Mouse (Mus musculus) monocyte, adult 2 months (primary cell): ENCODE measurements around the gene Smtnl1.
A peak's percentile ranks its signal among the peaks of the same experiment; 100 is the strongest.

Experiments used
- DNase-seq, 2 experiments: peaks; one replicate each; pipeline ENCODE4 v3.0.0; 2022; ENCODE audit warnings: low spot score in 2 of 2, low read depth in 1 of 2

Smtnl1 gene

DNA sequence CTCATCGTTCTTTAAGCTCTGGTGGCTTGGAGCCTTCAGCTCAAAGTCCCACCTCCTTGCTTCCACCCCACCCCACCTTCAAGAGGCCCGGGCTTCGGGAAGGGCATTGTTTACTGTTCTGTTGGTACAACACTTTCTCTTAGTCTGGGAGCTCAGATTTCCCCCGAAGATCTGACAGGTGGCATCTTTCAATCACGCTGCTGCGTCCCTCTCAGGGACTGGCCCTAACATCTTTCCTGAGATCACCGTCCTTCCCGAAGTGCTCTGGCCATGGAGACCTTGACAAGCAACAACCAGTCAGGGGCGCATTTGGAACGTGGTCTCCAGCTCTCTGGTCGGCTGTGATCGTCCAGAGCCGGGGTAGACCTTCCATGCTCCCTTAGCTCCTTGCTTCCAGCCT lies at the start of gene Smtnl1:
Smtnl1 (minus strand) TSS at position 101 of the 400 bp plus-strand sequence.
- no peak for DNase-seq

- no peak for DNase-seq
Observed at GRCm38 (mm10) chr2:84870623-84871160, 48.2 kb upstream of the Smtnl1 start.

DNA sequence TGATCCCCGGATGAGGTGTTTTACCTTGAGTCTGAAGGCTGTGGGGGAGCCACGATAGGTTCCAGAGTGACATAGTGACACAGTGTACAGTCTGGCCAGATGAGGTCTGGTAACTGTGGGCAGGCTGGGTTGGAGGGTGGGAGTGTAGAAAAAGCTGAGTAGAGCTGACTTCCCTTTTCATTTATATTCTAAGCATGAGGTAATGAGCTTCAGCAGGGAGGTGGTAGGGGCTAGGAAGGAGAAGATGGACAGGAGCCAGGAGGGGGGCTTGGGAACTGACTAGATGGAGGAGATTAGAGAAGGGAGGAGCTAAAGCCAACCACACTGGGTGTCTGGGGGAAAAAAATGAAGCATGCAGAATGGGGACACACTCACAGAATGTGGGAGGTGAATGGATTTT lies 46.5 kb upstream of the Smtnl1 start:
- DNase-seq: no peak

DNA sequence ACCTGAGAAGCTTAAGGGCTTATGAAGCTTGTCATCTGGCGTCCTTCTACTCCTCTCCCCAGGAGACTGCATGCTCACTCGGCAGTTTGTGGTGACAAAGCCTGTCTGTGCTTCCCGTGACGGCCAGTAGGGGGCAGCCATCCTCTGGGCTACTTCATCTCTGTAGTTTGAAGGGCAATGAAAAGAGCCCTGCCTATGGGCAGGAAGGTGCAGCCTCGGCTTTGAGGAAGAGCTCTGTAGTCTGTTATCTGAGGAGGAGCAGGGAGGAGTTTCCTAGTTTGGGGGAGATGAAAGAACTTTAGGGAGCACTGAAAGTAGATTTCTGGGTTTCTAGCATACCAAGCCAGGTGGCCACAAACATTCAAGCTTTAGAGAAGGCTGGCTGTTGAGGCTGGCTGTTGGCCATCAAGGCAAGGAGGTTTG lies 46.1 kb upstream of the Smtnl1 start:
- peak; percentile 44 to 60 for DNase-seq

- no peak for DNase-seq
Observed at GRCm38 (mm10) chr2:84865616-84866571, 43.4 kb upstream of the Smtnl1 start.

GRCm38 (mm10) chr2:84862231-84862630 lies 39.8 kb upstream of the Smtnl1 start:
- DNase-seq: peak in 1 of 2 experiments; percentile 28

DNA sequence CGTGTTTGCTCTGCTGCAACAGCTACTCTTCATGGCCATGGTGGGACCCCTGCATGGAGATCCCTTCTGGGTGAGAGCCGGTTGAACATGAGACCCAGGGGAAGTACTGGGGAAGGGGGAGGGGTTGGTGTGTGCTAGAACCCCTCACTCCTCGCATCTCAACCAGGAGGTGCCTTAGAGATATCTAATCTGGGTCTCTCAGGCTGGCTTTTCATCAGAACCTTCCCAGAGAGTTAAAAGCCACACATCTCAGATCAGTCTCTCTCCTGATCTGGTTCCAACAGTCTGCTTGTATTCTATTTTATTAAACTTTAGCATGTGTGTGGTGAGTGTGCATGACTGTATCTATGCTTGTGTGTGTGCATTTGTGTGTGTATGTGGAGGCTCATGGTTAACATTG lies 39.0 kb upstream of the Smtnl1 start:
- no peak for DNase-seq

- no peak for DNase-seq
Observed at GRCm38 (mm10) chr2:84859991-84860780, 37.7 kb upstream of the Smtnl1 start.

GRCm38 (mm10) chr2:84858551-84858950 lies 36.1 kb upstream of the Smtnl1 start:
- DNase-seq: no peak

DNA sequence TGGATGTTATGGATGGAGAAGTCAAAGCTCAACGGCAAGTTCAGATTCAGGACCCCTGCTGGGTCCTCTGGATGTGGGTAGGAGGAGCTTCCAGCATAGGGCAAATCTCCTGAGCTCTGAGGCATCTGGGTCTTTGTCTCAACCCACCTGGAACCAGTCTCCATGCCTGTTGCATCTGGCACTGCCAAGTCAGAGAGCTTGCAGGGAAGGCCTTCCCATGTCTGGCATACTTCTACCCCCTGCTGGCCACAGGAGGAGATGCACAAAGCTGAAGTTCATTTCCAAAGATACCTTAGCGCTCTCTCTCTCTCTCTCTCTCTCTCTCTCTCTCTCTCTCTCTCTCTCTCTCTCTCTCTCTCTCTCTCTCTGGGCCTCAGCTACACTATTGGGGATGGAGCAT lies 33.3 kb upstream of the Smtnl1 start:
- no peak for DNase-seq

GRCm38 (mm10) chr2:84851130-84852040 lies 28.9 kb upstream of the Smtnl1 start:
- no peak for DNase-seq

DNA sequence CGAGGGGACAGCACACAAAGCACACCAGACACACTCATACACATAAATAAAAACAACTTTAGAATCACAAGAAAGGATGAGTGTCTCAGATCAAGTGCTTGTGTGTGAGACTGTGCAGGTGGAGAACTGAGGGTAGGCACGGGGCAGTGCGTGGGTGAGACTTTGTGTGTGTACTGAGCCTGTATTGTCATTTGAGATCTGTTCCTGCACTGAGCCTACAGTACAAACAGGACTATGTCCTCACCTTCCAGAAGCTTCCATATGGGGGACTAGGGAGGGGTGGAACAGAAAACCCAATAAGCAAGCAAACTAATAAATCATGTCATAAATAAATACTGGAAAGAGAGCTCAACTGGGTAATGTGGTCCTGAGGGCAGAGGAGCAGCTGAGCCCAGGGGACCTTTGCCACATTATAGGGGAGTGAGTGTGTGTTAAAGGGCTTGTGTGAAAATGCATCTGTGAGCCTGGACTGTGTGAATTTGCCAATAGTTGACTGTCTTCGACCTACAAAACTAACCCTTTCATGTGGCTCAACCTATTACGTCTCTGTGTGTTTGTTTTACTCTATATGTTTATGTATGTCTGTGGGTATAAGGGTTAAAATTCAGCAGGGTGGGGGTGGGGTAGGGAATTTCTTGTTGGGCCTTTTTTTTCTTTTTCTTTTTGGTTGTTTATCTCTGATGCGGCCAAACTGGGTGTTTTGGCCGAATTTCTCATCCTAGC lies 28.1 kb upstream of the Smtnl1 start:
- no peak for DNase-seq

GRCm38 (mm10) chr2:84845226-84845625 lies 22.8 kb upstream of the Smtnl1 start:
- DNase-seq: no peak

- no peak for DNase-seq
Observed at GRCm38 (mm10) chr2:84843654-84844053, 21.2 kb upstream of the Smtnl1 start.

- no peak for DNase-seq
Observed at GRCm38 (mm10) chr2:84841905-84842304, 19.5 kb upstream of the Smtnl1 start.

GRCm38 (mm10) chr2:84840748-84841563 lies 18.5 kb upstream of the Smtnl1 start:
- DNase-seq: no peak

- DNase-seq: no peak
Observed at GRCm38 (mm10) chr2:84840016-84840747, 17.7 kb upstream of the Smtnl1 start.
